Mouse (Mus musculus) Muller cell, postnatal 12 days (primary cell): ENCODE results near the gene Slc35b4.
A peak's percentile ranks its signal among the peaks of the same experiment; 100 is the strongest.

Source experiments
- DNase-seq: peaks from one replicate; pipeline ENCODE4 v3.0.0-alpha.2; 2015; ENCODE audit errors: inconsistent ontology term

Slc35b4 gene

DNA sequence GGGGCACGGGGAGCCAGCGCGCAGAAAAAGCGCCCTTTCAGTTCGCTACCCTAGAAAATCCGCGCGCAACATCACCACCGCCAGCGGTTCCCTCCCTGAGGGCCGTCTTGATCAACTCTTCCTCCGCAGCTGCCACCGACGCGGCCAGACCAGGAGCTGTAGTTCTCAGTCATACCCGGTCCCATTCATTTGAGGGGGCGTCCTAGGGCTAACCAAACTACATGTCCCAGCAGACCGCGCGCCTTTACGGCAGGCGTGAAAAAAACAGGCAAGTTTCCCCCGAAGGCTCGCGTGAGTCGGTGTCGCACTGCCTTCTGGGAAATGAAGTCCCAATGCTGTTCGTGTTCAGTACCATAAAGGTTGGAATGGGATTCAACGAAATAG is at the start of gene Slc35b4:
Gene Slc35b4 (minus strand): TSS at position 248 of the 384 bp plus-strand sequence.
- DNase-seq, result peak; percentile 95

DNA sequence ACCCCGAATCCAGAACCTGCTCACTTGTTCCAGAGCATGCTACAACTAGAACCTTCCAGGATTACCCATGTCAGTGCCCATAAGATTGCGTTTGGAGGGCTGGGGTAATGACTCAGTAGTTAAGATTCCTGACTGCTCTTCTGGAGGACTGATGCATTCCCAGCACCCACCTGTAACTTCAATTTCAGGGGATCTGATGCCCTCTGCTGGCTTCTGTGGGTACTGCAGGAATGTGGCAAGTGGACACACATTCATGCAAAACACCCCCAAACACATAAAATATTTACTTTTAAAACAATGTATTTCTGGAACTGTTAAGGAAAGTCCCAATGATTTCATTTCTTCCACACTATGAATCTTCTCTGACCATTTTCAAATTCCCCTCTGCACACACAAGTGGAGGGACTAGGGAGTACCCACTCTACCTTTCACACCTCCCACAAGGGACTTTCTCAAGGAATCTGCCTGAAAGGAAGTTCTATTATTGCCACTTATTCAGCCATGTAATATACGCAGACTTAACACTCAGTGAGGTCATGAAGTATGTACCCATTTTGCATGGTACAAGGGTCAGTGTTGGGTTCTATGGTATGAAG is 48.2 kb upstream of the Slc35b4 start:
- no peak for DNase-seq

DNA sequence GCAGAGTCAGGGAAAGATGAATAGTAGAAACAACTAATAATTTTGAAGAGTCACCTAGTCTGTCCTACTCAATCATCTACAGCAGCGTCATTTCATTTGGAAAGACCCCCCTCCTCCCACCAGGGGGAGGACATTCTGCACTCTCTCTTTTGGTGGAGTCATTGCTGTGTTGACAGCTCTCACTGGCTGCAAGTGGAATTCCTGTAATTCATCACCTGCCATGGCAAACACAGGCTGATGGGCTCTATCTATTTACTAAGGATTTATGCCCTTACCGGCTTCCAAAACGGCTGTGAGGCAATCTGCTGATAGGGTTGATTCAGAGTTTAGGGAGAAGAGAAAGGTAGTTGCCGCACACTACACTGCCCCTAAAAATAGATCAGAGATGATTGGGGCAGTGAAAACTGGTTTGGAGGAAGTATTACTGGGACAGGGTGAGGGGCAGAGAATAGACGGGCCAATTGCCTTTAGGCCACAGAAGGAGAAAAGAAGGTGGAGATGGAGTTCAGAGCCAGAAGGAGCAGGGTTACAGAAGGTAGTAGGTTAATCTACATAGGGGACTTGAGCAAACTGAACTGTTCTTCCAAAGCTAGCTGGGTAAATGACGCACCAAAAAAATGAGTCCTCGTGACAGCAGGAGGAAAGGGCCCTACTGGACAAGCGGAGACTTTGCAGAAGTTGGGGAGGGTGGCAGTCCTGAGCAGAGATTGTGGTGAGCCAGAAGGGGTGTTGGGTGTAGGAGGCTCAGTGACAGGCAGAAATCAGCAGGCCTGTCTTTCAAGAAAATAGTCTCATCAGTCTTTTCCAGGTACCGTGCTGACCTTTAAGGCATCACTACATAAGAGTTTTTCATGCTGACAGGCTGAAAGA is 39.8 kb upstream of the Slc35b4 start:
- DNase-seq, result no peak

DNA sequence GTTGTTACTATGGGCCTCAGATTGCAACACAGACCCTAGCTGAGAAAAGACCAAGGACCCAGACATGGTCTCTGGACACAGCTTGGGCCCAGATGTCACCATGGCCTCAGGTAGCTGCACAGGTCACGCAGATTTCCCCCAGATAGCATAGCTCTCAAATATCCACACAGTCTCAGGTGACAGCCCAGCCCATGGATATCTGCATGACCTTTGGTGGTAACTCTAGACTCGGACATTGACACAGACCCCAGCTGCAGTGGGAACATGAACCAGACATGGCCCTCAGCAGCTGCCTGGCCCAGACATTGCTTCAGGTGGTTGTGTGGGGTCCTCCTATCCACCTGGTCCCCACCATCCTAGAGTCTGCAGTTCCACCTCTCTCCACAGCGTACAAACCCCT is 28.8 kb upstream of the Slc35b4 start:
- no peak for DNase-seq

DNA sequence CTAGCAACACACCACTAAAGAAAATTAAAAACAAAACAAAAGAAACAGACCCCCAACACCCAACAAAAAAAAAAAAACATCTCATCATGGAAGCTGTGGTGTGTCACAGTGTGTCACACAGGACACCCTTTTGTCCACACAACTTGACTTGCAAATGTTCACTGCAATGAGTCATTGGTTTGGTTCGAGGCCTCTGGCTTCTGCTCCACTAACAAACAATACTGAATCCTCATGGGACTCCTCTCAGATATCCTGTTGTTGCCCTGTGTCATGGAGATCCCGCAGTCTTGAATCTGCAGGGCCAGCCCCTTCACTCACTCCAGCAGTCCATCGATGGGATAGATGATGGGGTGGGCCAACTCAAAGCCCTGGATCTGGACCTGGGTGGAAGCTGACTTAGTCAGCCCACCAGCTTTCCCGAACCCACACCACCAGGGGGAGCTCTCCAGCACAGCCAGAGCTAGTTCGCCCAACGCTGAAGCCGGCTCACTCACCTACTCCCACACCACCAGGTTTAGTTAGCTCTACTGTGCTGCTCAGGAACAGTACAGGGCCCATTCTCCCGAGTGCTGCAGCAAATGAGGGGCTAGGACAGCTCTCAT is 28.2 kb upstream of the Slc35b4 start:
- DNase-seq, result peak; percentile 38

DNA sequence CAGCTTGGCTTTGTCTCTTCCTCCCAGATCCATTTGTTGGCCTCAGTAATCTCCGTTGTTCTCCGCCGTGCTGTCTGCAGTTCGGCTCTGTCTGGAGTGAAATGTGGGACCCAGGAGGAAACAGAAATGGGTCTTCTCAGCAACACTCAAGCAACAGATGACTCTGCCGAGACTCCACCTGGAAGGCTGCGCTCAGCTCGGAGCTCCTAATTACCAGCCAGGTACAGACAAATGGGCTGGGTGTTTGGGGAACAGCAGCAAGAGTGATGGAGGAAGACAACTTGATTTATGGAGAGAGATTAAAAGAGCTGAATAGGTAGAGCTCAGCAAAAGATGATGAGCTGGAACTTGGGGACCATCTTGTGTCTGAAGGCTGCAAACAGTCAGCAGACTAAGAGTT is 26.6 kb upstream of the Slc35b4 start:
- no peak for DNase-seq

DNA sequence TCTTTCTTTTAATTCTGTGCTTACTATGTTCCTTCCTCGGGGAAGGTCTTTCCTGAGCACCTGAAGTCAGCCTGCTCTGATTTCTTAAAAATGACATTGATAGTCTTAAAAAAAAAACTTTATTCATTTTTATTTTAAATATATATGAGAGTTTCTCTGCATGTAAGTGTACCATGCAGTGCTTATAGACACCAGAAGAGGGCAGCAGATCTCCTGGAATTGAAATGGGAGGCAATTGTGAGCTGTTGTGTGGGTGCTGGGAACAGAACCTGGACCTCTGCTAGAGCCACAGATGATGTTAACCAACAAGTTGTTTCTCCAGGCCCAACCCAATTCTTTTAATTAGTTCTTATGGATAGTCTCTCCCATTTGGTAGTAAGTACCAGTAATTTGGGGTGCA is 18.1 kb upstream of the Slc35b4 start:
- no peak for DNase-seq

DNA sequence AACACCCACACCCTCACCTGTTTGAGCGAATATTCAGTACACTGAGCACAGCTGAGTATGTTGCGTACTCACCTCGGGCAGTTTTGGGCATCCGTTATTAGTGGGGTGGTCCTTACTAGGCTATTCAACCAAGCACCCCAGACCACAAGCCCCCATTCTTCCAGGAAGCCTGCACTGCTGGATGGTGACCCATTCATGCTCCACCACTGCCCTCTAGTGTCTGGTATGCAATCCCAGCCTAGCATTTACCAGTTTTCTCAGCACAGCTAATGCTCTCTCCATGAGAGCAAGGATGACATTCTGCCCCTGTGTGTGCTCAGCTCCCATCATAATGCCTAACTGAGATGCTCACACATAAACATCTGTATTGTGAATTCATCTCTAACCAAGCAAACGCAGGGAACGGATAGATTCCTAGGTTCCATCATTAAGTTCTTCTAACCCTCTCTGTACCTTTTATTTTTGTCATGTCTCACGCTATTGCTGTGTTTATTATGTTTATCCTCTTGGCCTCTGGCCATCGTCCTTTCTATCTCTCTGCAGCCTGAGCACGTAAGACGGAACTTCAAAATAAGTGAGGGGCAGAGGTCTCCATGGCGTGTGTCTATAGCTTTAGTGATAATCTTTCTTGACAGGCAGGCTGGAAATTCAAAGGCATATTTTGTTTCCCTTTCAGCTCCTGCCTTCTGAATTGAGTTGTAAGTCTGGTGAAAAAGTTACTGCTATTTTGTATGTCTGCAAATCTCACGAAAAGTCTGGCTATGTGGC is 17.0 kb upstream of the Slc35b4 start:
- DNase-seq, result peak; percentile 37

DNA sequence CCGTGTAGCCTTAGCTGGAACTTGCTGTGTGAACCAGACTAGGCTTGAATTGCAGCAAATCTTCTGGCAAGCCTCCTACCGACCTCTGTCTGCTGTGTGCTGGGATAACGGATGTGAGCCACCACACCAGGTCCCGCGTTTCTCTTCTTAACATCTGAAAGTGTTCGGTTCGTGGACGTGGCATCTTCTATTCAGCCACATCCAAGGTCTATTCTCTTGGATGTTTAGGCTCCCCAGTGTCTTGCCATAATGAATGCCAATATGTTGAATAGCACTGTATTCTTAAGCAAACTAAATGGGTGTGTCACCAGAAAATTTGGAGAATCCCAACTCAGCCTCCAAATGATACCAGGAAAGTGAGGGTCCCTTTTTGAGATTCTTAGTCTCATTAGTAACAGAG is 14.5 kb upstream of the Slc35b4 start:
- no peak for DNase-seq

DNA sequence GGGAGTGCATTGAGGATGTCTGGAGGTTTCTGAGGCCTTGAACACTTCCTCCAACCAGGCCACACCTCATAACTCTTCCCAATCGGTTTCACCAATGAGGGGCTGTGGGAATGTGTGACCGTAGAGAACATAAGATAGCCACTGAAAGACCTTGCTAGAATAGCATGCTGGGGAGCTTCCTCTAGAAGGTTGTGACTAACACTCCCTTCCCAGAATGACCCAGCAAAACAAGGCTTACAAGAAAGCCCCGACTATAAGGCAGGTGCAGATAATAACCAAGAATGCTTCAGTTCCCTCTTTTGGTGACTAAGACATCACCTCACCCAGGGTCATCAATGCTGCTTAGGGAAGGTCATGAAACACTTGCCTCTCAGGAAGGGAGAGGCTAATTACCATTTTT is 12.6 kb upstream of the Slc35b4 start:
- no peak for DNase-seq

DNA sequence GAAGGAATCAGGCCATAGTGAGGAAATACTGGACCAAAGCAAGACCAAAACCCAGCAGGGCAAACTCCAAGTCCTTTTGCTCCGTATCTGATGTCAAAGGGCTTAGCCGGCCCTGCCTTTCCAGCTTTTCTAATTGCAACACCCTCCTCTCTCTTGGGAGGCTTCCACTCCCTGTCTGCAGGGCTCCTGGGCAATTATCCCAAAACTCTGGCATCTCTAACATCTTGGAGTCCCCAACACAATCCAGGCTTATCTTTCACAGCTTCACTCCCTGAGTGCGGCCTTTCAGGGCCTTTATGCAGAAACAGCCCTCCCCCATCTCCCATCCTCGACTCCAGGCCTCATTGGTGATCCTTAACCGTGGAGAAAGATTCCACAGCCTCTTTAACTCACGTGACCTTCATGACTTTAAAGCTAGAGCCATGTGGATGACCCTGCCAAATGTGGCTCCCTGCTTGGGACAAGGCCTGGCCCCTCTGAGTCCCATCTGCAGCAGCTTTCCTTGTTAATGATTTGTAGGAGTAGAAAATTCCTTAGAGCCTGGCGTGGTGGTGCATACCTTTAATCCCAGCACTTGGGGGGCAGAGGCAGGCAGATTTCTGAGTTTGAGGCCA is 11.2 kb upstream of the Slc35b4 start:
- no peak for DNase-seq

DNA sequence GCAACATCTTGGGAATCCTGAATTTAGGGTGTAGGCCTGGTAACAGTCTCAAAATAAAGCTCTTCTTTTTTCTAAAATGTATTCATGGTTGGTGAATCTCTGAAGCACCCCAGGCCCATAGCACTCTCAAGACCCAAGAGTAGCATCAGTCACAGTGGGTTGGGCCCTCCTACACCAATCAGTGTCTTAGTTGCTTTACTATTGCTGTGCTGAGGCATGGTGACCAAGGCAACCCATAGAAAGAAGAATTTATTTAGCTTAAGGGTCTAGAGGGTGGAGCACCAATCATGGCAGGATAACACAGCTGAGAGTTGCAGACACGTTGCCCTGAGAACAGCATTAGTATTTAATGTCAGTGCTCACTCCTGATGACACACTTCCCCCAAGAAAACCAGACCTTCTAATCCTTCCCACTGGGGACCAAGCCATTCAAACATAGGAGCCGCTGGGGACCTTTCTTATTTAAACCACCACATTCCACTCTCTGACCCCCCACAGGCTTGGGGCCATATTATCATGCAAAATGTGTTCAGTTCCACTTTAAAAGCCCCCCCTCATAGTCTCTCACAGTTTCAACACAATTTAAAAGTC is 10.5 kb upstream of the Slc35b4 start:
- DNase-seq, result no peak

DNA sequence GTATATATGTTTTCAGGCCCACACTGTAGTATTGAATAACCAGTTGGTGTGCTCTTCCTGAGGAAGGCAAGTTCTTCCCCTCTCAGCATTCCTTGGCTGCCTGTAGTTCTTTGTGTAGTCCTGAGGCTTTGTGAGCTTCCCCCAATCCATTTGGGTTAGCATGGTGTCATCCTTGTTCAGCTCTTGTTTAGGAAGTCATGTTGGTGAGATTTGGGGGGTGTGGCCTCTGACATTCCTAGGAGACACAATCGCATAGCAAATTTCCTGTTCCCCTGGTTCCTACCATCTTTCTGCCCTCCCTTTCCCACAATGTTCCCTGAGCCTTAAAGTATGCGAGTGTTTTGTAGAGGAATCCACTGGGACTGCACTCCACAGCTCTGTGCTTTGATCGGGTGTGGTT is 6.4 kb upstream of the Slc35b4 start:
- no peak for DNase-seq

DNA sequence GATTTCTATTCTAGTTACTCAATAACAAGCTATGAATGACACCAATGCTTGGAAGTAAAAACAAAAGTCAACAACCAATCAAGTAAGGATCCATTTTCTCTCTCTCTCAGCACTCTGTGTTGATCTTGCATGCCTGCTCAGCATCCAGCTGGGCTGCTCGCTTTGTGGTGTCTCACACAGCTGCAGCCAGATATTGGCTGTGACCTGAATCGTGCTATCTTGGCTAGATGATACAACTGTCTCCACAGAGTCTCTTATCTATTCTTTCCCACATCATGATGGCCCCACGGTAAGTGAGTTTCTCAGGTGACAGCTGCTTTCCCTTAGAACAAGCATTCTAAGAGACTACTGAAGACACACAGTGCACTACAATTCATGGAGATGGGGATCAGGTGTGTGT is 5.0 kb upstream of the Slc35b4 start:
- no peak for DNase-seq

DNA sequence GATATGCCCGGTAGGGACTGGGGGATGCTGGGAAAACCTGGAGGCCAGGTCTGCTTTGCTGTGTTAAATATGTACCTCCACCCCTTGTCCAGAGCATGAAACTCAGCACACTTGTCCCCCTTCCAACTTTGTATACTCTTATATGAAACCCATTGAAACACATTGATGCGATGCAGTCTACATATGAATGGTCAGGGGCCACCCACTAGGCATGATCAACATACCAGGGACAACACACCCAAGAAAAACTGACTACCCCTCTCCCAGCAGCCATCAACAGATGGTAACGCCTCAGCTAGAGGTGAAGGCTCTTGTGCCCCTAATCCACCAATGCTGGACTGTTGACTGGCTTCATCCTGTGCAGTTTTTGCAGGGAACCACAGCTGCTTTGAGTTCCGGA is 3.0 kb upstream of the Slc35b4 start:
- no peak for DNase-seq

DNA sequence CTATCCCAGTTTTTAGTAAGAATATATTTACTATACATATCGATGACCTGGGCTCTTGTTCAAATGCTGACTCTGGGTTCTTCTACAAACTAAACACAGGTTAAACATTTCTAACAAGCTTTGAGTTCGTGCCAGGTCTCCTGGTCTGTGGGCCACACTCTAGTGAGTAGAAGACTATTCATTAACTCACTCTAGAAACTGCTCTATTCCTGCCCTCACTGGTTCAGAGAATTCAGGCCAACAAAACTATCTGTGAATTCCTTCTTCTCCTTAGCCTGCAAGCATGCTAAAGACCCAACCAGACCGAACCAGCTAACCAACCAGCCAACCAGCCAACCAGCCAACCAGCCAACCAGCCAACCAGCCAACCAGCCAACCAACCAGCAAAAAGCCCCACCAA is 2.1 kb upstream of the Slc35b4 start:
- DNase-seq, result no peak

DNA sequence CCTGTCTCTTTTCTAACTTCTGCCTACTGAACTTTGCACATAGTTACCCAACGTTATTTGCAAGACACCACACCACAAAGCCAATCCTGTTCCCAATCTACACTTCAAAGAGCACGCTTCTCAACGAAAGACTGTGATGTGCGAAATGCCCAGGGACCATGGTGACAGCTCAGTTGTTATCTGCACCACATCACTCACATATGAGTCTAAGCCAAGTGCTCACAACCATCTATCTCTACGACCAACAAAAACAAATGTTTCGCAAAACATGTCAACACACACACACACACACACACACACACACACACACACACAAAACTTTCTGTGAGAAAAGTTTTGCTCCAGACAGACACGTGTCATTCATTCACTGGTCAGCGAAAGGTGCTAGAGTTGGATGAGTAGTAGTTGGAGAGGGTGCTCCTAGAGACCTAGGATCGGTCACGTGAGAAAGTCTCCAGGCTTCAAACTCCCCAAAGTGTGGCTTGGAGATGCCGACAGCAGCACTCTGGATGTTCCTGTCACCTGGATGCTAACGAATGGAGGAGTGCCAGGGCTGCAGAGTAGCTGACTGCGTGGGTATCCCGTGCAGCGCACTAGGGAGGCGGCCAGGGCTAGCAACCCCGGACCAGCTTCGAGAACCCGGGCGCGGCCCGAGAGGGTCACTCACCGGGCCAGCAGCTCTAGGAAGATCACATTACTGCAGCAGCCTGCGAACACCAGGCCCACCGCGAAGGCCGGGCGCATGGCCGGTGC is 624 bp downstream of the Slc35b4 start:
- DNase-seq, result no peak

DNA sequence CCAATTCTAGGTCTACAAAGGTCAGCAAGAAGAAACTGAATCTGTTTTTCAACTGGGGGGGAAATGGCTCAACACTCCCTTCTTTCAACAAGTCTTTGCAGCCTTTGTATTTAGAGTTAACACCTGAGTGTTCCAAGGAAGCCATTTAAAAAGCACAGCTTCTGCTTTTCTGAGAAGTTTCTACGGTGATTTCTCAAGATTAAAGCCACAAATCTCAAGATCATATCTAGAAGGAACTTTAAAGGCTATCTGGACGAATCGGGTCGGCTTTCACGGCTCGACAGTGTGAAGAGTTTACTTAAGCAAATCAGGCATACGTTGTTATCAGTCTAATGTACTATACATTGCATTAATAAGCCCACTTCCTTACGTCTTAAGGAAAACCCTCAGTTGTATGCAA is 2.2 kb downstream of the Slc35b4 start:
- no peak for DNase-seq

DNA sequence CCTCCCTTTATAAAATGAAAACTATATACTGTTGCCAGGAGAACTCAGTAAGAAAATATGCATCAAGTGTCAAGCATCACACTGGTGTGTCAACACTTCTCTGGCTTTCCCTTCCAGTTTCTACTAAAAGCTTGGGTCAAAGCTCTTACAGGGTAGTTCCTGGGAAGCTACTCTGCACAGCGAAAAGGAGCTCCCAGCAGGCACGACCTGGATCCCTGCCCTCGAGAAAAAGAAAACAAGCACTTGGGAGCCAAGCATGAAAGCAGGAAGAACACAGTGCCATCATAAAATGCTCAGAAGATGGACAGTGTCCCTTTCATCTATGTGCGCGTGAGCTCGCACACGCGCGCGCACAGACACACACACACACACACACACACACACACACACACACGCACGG is 3.7 kb downstream of the Slc35b4 start:
- DNase-seq, result no peak

DNA sequence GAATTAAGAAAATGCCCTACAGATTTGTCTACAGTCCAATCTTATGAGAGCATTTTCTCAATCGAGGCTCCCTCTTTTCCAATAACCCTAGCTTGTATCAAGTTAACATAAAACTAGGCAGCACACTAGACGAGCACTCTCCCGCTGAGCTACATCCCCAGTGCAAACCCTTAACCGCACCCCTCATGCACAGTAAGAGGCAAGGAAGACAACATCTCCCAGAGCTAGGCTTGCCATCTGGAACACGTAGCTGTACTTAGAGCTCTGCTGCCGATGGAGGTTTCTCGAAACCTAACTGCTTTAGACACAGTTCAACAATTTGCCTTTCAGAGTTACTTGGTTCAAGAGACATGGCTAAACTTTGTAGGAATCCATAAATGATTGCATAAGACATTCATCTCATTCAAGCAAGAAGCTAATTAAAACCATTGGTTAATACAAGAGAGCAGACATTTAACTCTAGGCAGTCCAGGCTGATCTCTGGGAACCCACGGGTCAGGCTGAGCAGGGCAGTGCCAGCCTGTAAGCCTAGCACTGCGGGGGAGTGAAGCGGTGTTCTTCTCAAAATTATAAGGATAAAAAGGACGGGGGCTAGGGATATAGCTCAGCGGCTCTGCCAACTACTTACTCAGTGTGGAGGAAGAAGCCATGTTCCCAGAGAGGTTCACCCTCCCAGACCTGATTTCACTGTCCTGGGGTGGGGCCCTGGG is 5.0 kb downstream of the Slc35b4 start:
- DNase-seq, result no peak
